Mouse (Mus musculus): Measurements from ENCODE around the gene Actr10. TPM values are rescaled to one million over a fixed set of nuclear protein-coding genes. Genes with fewer than 3 reads are reported as not detected.

Actr10 gene
- polyA plus RNA-seq (2014; fragmentation: Illumina TruSeq; extraction: RNeasy Lipid Tissue Mini Kit (QIAGEN cat#74804); ENCODE audit: low read depth, low replicate concordance): 90.8 TPM

DNA sequence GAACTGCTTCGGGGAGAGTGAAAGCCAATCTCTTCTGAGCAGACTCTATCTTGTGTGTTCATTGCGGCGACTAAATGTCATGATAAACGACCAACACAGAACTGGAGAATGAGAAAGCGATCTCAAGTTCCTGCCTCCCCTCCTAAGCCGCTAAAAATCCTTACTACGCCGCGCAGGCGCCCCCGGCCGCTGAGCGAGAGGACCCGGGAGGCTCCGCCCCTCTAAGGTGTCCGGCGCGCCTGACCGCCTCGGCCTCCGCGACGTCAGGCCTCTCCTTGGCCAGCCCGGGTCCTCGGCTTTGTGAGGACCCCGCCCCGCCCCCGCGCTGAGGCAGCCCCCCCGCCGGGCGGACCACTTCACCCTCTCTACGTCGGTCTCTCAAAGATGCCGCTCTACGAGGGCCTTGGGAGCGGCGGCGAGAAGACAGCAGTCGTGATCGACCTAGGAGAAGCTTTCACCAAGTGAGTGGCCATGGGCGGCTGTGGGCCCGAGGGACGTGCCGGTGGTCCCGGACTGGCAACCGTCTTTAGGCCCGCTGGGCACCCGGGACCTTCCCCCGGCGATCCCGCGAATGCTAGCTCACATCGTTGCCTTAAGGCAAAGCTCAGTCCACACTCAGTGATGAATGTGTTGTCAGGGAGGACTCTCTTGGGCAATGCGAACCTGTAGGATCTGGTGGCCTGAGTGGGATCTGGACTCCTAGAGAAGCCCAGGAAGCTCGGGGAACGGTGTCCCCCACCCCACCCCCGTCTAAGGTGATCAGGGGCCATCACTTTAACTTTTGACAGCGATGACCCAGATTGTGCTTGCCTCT lies at the start of gene Actr10:
Gene Actr10 (plus strand): TSS at position 287 of the 814 bp plus-strand sequence.

GRCm38 (mm10) chr12:70974441-70975266 lies 37.0 kb downstream of the Actr10 start, which contains the start of gene Psma3:
TSS of gene Psma3 (plus strand) at chr12:70974621.

Other genes with a start within 250 kb of the Actr10 start
- 28.1 TPM for gene Frmd6, start 112.3 kb upstream of the Actr10 start, polyA plus RNA-seq (2014; fragmentation: Illumina TruSeq; extraction: RNeasy Lipid Tissue Mini Kit (QIAGEN cat#74804); ENCODE audit: low read depth, low replicate concordance)
- gene Psma3, start 36.8 kb downstream of the Actr10 start, polyA plus RNA-seq (2014; fragmentation: Illumina TruSeq; extraction: RNeasy Lipid Tissue Mini Kit (QIAGEN cat#74804); ENCODE audit: low read depth, low replicate concordance): 198 TPM
- gene Arid4a, start 78.1 kb downstream of the Actr10 start, polyA plus RNA-seq (2014; fragmentation: Illumina TruSeq; extraction: RNeasy Lipid Tissue Mini Kit (QIAGEN cat#74804); ENCODE audit: low read depth, low replicate concordance): 11.7 TPM
- not detected for gene Tomm20l, start 173.6 kb downstream of the Actr10 start, polyA plus RNA-seq (2014; fragmentation: Illumina TruSeq; extraction: RNeasy Lipid Tissue Mini Kit (QIAGEN cat#74804); ENCODE audit: low read depth, low replicate concordance)
- 47.4 TPM for gene Timm9, start 198.8 kb downstream of the Actr10 start, polyA plus RNA-seq (2014; fragmentation: Illumina TruSeq; extraction: RNeasy Lipid Tissue Mini Kit (QIAGEN cat#74804); ENCODE audit: low read depth, low replicate concordance)
- 2.8 TPM for gene 2700049A03Rik, start 199.0 kb downstream of the Actr10 start, polyA plus RNA-seq (2014; fragmentation: Illumina TruSeq; extraction: RNeasy Lipid Tissue Mini Kit (QIAGEN cat#74804); ENCODE audit: low read depth, low replicate concordance)

Measured in heart, adult 10 weeks (tissue).